Mouse (Mus musculus): ENCODE measurements around the gene Son. TPM values are rescaled to one million over a fixed set of nuclear protein-coding genes. Genes with fewer than 3 reads are reported as not detected.

Gene Son
- polyA plus RNA-seq, 1 experiment from 2014 or later = 110 TPM

DNA sequence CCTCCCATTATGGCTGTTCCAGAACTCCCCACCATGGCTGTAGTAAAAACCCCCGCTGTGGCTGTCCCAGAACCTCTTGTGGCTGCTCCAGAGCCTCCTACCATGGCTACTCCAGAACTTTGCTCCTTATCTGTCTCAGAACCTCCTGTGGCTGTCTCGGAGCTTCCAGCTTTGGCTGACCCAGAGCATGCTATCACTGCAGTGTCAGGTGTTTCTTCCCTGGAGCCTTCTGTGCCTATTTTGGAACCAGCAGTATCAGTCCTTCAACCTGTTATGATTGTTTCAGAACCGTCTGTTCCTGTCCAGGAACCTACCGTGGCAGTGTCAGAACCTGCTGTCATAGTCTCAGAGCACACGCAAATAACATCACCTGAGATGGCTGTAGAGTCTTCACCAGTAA lies 11.2 kb downstream of the Son start:
- ATAC-seq (ENCODE audit: borderline replicate concordance, extremely low read depth, low FRiP score, low TSS enrichment) = no peak
- Histone ChIP-seq H3K9ac (no peak overlapping the region), H3K4me3 (no peak overlapping the region), H3K4me1 (no peaks in the 10 kb centered on the region), H3K27me3 (no peaks in the 10 kb centered on the region), H3K9me3 (no peaks in the 10 kb centered on the region), H3K4me2 (no peak overlapping the region), H3K36me3 (peaks cover 93% of the 10 kb centered on the region), H3K27ac (no peak overlapping the region)
- WGBS = 95% methylated on average over 5 of the region's 5 CpGs

- no peaks in the 10 kb centered on the region for H3K27me3 ChIP-seq
- H3K36me3 ChIP-seq = peaks cover 93% of the 10 kb centered on the region
- H3K9ac ChIP-seq = no peak overlapping the region
- H3K4me2 ChIP-seq = no peak overlapping the region
- H3K4me3 ChIP-seq = no peak overlapping the region
- H3K9me3 ChIP-seq = no peaks in the 10 kb centered on the region
- no peaks in the 10 kb centered on the region for H3K4me1 ChIP-seq
- WGBS = 97% methylated on average over 20 of the region's 20 CpGs
- H3K27ac ChIP-seq = no peak overlapping the region
- no peak for ATAC-seq (ENCODE audit: borderline replicate concordance, extremely low read depth, low FRiP score, low TSS enrichment)
These were observed 12.5 kb downstream of the Son start for GRCm38 (mm10) chr16:91659798-91660197.

DNA sequence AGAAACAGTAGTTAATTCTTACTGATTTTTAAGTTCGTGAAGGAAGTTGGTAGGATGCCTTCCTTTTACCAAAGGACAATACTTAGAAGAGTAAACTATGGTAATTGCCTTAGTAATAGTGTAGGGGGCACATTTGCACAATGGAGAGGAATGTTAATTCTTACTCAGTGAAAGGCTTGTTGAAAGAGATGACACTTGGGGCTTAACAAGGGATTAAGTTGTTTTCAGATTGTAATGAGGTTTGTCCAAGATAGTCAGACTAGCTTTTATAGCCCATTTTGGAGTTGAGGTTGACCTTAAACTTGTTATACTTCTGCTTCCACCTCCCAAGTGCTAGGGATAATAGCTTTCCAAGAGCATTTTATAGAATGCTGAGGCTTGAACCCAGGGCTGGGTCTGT lies 14.1 kb downstream of the Son start:
- Histone ChIP-seq H3K4me2 (no peak overlapping the region), H3K4me3 (no peak overlapping the region), H3K4me1 (no peaks in the 10 kb centered on the region), H3K9me3 (no peaks in the 10 kb centered on the region), H3K27me3 (no peaks in the 10 kb centered on the region), H3K9ac (no peak overlapping the region), H3K27ac (no peak overlapping the region), H3K36me3 (peaks cover 93% of the 10 kb centered on the region)
- WGBS = 61% methylated on average over 1 of the region's 1 CpGs
- ATAC-seq (ENCODE audit: borderline replicate concordance, extremely low read depth, low FRiP score, low TSS enrichment) = no peak

DNA sequence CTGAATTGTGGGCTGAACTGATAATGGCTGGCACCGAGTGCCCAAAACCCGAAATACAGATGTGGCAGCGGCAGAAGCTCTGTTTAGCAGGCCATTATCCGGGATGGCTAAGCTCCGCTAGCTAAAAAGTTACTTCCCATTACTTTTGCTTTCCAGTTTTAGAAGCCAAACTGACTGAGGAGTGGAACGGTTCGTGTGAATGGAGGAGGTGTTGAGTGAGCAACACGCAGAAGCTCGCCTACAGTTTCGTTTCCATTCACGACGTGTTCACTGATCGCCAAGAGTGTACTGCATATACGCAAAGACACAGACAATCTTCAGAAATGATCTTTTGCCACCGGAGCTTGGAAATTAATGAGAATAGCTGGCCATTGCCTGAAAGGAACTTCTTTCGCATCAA lies 15.0 kb downstream of the Son start:
- Histone ChIP-seq H3K9ac (no peak overlapping the region), H3K27me3 (no peaks in the 10 kb centered on the region), H3K4me2 (no peak overlapping the region), H3K36me3 (peaks cover 93% of the 10 kb centered on the region), H3K4me3 (no peak overlapping the region), H3K9me3 (no peaks in the 10 kb centered on the region), H3K27ac (no peak overlapping the region), H3K4me1 (no peaks in the 10 kb centered on the region)
- ATAC-seq (ENCODE audit: borderline replicate concordance, extremely low read depth, low FRiP score, low TSS enrichment) = no peak
- WGBS = 91% methylated on average over 16 of the region's 16 CpGs

DNA sequence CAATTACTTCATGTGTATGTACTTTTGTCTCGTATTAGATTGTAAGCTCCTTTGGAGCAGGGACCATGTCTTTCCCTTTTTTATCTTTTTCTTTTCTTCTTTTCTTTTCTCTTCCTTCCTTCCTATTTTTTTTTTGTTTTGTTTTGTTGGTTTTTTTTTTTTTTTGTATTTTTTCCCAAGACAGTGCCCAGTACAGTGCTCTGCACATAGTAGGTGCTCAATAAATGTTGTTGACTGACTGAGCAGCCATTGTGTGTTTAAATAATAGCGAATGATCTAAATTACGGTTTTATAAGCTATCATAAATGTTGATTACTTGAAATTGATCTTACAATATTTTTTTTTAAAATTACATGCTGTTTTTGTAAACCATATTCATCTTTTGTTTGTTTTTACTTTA lies 16.5 kb downstream of the Son start:
- WGBS = 91% methylated on average over 3 of the region's 3 CpGs
- H3K4me2 ChIP-seq = no peak overlapping the region

GRCm38 (mm10) chr16:91674500-91674899 lies 27.2 kb downstream of the Son start:
- no peak overlapping the region for H3K27ac ChIP-seq

More for the DNA sequence above, 16.5 kb downstream of the Son start:
- Histone ChIP-seq H3K27ac (no peak overlapping the region), H3K9me3 (no peaks in the 10 kb centered on the region), H3K27me3 (no peaks in the 10 kb centered on the region), H3K4me1 (no peaks in the 10 kb centered on the region), H3K9ac (no peak overlapping the region), H3K4me3 (no peak overlapping the region), H3K36me3 (peaks cover 84% of the 10 kb centered on the region)
- no peak for ATAC-seq (ENCODE audit: borderline replicate concordance, extremely low read depth, low FRiP score, low TSS enrichment)

DNA sequence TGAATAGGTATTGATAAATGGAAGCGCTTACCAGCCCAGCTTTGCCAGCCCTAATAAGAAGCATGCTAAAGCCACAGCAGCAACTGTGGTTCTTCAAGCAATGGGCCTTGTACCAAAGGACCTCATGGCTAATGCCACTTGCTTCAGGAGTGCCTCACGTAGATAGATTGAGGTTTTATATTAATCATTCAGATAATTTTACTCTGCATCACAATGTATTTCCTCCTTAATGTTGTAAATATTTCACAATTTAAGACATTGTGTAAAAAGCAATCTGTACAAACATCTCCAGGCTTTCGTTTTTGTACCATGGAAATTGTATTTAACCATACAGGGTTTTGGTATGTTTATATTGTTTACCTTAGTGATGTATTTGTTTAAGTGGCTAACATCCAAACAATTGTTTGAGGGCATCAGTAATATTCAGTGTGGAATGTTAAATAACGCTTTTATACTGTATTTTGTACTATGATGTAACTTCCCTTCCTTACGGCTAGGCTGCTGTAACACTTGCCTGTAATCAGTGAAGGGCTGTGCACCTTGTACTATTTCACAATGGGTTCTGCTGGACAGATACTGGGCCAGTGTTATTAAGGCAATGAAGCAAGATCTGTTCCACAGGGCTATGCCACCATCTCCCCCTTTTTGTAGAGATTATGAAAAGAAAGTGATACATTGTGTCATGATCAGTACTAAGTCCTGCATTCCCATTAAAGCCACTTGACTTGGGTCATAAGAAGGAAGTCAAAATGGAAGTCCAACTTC lies 31.0 kb downstream of the Son start:
- H3K36me3 ChIP-seq = peaks cover 80% of the 10 kb centered on the region
- no peaks in the 10 kb centered on the region for H3K9me3 ChIP-seq
- no peak overlapping the region for H3K4me3 ChIP-seq
- no peaks in the 10 kb centered on the region for H3K4me1 ChIP-seq
- H3K27ac ChIP-seq = no peak overlapping the region
- no peak overlapping the region for H3K4me2 ChIP-seq
- no peak for ATAC-seq (ENCODE audit: borderline replicate concordance, extremely low read depth, low FRiP score, low TSS enrichment)
- no peaks in the 10 kb centered on the region for H3K27me3 ChIP-seq
- 80% methylated on average over 5 of the region's 5 CpGs for WGBS
- no peak overlapping the region for H3K9ac ChIP-seq

More at GRCm38 (mm10) chr16:91674500-91674899, 27.2 kb downstream of the Son start:
- Histone ChIP-seq H3K4me3 (no peak overlapping the region), H3K9me3 (no peaks in the 10 kb centered on the region), H3K9ac (no peak overlapping the region), H3K4me1 (no peaks in the 10 kb centered on the region), H3K36me3 (peaks cover 84% of the 10 kb centered on the region), H3K4me2 (no peak overlapping the region), H3K27me3 (no peaks in the 10 kb centered on the region)
- 62% methylated on average over 4 of the region's 4 CpGs for WGBS
- no peak for ATAC-seq (ENCODE audit: borderline replicate concordance, extremely low read depth, low FRiP score, low TSS enrichment)

DNA sequence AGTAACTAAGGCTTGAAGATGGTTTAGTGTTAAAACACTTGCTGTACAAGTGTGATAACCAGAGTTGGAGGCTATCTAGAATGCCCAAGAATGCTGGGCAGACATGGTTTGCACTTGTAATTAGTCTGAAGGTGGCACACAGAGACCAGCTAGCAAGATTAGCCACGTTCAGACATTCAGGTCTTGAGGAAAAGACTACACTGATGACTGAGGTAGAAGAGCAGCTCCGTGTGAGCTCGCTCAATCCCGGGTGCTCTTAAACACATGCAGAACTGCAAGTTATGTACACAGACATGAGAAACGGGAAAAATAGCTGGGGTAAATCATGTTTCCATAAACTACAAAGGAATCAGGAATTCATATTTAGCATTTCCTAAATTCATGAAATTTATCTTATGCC lies 33.4 kb downstream of the Son start:
- Histone ChIP-seq H3K4me1 (no peaks in the 10 kb centered on the region), H3K27me3 (no peaks in the 10 kb centered on the region), H3K4me2 (no peak overlapping the region), H3K4me3 (no peak overlapping the region), H3K36me3 (peaks cover 80% of the 10 kb centered on the region), H3K27ac (no peak overlapping the region), H3K9me3 (no peaks in the 10 kb centered on the region), H3K9ac (no peak overlapping the region)
- no peak for ATAC-seq (ENCODE audit: borderline replicate concordance, extremely low read depth, low FRiP score, low TSS enrichment)
- WGBS = 68% methylated on average over 5 of the region's 5 CpGs

GRCm38 (mm10) chr16:91685526-91685925 lies 38.2 kb downstream of the Son start:
- WGBS = 80% methylated on average over 5 of the region's 5 CpGs
- Histone ChIP-seq H3K36me3 (peaks cover 43% of the 10 kb centered on the region), H3K4me2 (no peak overlapping the region), H3K9me3 (no peaks in the 10 kb centered on the region), H3K27me3 (no peaks in the 10 kb centered on the region), H3K4me3 (no peak overlapping the region), H3K4me1 (peaks cover 18% of the 10 kb centered on the region; the same call in 1 of the 2 replicates), H3K9ac (no peak overlapping the region), H3K27ac (no peak overlapping the region)
- ATAC-seq (ENCODE audit: borderline replicate concordance, extremely low read depth, low FRiP score, low TSS enrichment) = no peak

GRCm38 (mm10) chr16:91686369-91686768 lies 39.1 kb downstream of the Son start:
- 79% methylated on average over 5 of the region's 5 CpGs for WGBS
- peaks cover 18% of the 10 kb centered on the region; the same call in 1 of the 2 replicates for H3K4me1 ChIP-seq

DNA sequence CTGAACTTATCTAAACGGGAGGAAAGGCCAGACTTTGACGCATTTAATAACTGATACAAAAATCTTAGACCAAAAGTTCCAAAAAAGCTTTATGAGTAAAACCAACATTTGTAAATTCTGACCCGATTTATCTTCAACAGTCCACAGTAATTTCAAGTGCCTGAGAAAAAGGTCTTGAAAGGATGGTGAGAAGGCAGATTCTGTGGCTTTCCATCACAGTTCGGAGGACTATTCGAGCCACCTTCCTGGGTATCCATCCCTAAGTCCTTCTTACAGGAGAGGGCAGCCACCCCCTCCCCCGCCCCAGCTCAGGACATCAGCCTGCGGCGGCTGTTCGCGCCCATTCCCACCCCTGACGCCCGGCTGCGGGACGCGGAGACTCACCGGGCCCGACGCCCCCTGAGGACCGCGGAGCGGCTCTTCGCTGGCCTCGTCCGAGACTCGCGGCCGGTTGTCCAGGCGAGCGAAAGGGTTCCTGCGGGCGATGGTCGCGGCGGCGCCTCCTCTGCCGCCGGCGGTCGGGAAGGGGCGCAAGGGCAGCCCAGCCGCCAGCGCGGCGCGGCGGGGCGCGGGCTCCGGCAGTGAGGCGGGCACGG lies 40.8 kb downstream of the Son start:
- H3K9ac ChIP-seq = peak overlapping the region; percentile 71
- H3K27ac ChIP-seq = peak overlapping the region; percentile 69
- peaks cover 18% of the 10 kb centered on the region; the same call in 1 of the 2 replicates for H3K4me1 ChIP-seq
- WGBS = under 1% methylated on average over 51 of the region's 51 CpGs
- peak; percentile 62 for ATAC-seq (ENCODE audit: borderline replicate concordance, extremely low read depth, low FRiP score, low TSS enrichment)
- H3K27me3 ChIP-seq = no peaks in the 10 kb centered on the region
- H3K36me3 ChIP-seq = peaks cover 22% of the 10 kb centered on the region
- H3K9me3 ChIP-seq = no peaks in the 10 kb centered on the region
- peak overlapping the region; percentile 83 for H3K4me2 ChIP-seq
- H3K4me3 ChIP-seq = peak overlapping the region; percentile 75

More at GRCm38 (mm10) chr16:91686369-91686768, 39.1 kb downstream of the Son start:
- Histone ChIP-seq H3K27me3 (no peaks in the 10 kb centered on the region), H3K36me3 (peaks cover 38% of the 10 kb centered on the region), H3K9me3 (no peaks in the 10 kb centered on the region), H3K27ac (no peak overlapping the region), H3K4me2 (no peak overlapping the region), H3K4me3 (no peak overlapping the region), H3K9ac (no peak overlapping the region)
- no peak for ATAC-seq (ENCODE audit: borderline replicate concordance, extremely low read depth, low FRiP score, low TSS enrichment)

DNA sequence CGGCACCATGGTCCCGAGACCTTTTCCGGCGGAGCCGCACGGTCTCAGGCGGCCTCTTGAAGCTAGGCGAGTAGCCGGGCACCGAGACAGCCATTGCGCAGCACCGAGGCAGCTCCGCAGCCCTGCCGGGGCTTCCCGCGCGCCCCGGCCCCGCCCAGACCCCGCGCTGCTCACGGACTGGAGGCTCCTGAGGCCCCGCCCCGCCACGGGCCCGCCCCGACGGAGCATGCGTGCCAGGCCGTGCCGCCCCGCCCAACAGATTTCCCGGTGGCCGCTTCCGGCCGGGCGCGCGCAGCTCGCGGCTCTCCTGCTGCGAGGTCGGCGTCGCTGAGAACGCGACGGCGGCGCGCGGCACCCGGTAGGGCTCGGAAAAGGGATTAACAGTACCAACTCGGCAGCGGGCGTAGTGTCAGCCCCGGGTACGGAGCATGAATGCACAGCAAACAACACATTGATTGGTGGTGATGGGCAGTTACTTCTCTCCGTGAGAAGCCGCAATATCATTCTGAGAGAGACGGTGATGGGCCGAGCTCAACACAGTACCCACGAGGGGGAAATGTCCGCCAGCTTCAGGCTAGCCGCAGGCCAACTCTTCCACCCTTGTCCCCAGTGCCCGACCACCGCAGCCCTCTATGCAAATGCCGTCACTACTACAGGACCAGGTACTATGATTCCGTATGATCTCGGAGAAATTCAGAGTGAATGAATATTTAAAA lies 41.5 kb downstream of the Son start, which contains the start of gene Donson:
TSS of gene Donson (minus strand) at position 152 of the 716 bp plus-strand sequence.
- peaks cover 18% of the 10 kb centered on the region; the same call in 1 of the 2 replicates for H3K4me1 ChIP-seq
- H3K9ac ChIP-seq = peak within 1 kb of the TSS; percentile 71
- no peaks in the 10 kb centered on the region for H3K27me3 ChIP-seq
- peaks cover 16% of the 10 kb centered on the region; the same call in 1 of the 2 replicates for H3K36me3 ChIP-seq
- H3K4me2 ChIP-seq = peak within 1 kb of the TSS; percentile 83
- peak within 1 kb of the TSS; percentile 75 for H3K4me3 ChIP-seq
- peak; percentile 99 for ATAC-seq (ENCODE audit: borderline replicate concordance, extremely low read depth, low FRiP score, low TSS enrichment)
- H3K9me3 ChIP-seq = no peaks in the 10 kb centered on the region
- peak within 1 kb of the TSS; percentile 80 for H3K27ac ChIP-seq
- WGBS = under 1% methylated on average over 71 of the region's 71 CpGs
